Mouse (Mus musculus): ENCODE results near the gene Slc5a1. TPM values are rescaled to one million over a fixed set of nuclear protein-coding genes. Genes with fewer than 3 reads are reported as not detected.

The Slc5a1 gene
- 0.13 TPM for polyA plus RNA-seq (2014; fragmentation: Illumina TruSeq; extraction: RNeasy Lipid Tissue Mini Kit (QIAGEN cat#74804); ENCODE audit: low read depth, low replicate concordance)

DNA sequence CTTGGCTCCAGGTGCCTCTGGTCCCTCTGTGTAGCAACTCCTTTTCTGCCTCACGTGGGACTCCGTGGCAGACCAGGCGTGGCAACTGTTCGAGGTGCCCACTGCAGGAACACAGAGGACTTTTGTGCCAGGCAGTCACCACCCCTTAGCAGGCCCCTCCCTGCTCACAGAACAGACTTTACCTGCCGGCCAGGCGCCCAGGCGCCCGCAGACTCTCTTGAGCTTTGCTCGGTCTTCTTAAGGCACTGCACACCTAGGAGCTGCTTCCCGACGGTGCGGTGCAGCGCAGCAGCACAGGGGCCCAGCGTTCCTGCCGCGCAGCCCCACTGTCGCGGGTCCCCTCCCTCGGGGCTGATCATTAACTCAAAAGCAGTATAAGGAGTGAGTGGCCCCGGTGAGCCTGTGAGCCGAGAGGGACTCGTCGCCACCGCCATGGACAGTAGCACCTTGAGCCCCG, at the start of gene Slc5a1:
Slc5a1 (plus strand) TSS at position 195 of the 457 bp plus-strand sequence.

Other genes with a start within 250 kb of the Slc5a1 start
- gene Prr14l, start 250.0 kb upstream of the Slc5a1 start, polyA plus RNA-seq (2014; fragmentation: Illumina TruSeq; extraction: RNeasy Lipid Tissue Mini Kit (QIAGEN cat#74804); ENCODE audit: low read depth, low replicate concordance) = 13.7 TPM
- 45.3 TPM for gene Depdc5, start 240.5 kb upstream of the Slc5a1 start, polyA plus RNA-seq (2014; fragmentation: Illumina TruSeq; extraction: RNeasy Lipid Tissue Mini Kit (QIAGEN cat#74804); ENCODE audit: low read depth, low replicate concordance)
- gene Ywhah, start 85.4 kb upstream of the Slc5a1 start, polyA plus RNA-seq (2014; fragmentation: Illumina TruSeq; extraction: RNeasy Lipid Tissue Mini Kit (QIAGEN cat#74804); ENCODE audit: low read depth, low replicate concordance) = 104 TPM
- gene Spon2, start 114.2 kb downstream of the Slc5a1 start, polyA plus RNA-seq (2014; fragmentation: Illumina TruSeq; extraction: RNeasy Lipid Tissue Mini Kit (QIAGEN cat#74804); ENCODE audit: low read depth, low replicate concordance) = not detected
- 6.0 TPM for gene Ctbp1, start 170.8 kb downstream of the Slc5a1 start, polyA plus RNA-seq (2014; fragmentation: Illumina TruSeq; extraction: RNeasy Lipid Tissue Mini Kit (QIAGEN cat#74804); ENCODE audit: low read depth, low replicate concordance)
- 63.1 TPM for gene Maea, start 231.3 kb downstream of the Slc5a1 start, polyA plus RNA-seq (2014; fragmentation: Illumina TruSeq; extraction: RNeasy Lipid Tissue Mini Kit (QIAGEN cat#74804); ENCODE audit: low read depth, low replicate concordance)